Mouse (Mus musculus): ENCODE measurements at regions not wholly inside any gene's neighbourhood (a gene's known extent, or its start where the extent isn't known, plus 50 kb on each side); places are given as distances from the start of the nearest gene placed in this dataset.
A peak's percentile ranks its signal among the peaks of the same experiment; 100 is the strongest.

- Histone ChIP-seq H3K9ac (ENCODE audit: low read length) (no peak overlapping the region), H3K4me3 (ENCODE audit: low read depth, low read length) (no peak overlapping the region), H3K36me3 (ENCODE audit: control insufficient read depth, insufficient read depth, low read length) (no peaks in the 10 kb centered on the region), H3K4me1 (ENCODE audit: control insufficient read depth, insufficient read depth, low read length) (no peaks in the 10 kb centered on the region), H3K27ac (ENCODE audit: low read depth, low read length) (no peak overlapping the region), H3K27me3 (replicated peaks; ENCODE audit: control insufficient read depth, insufficient read depth, low read length) (no peaks in the 10 kb centered on the region), H3K9me3 (replicated peaks; ENCODE audit: control insufficient read depth, low read length) (no peaks in the 10 kb centered on the region), H3K4me2 (ENCODE audit: low read length) (no peak overlapping the region)
- DNase-seq (ENCODE audit: low spot score) (no peak), ATAC-seq (no peak)
Measured at GRCm38 (mm10) chr16:83131876-83132275, 303.7 kb downstream of the Gm21833 start.

GRCm38 (mm10) chr16:83173021-83173420, 344.8 kb downstream of the Gm21833 start:
- ATAC-seq, result no peak
- no peak overlapping the region for H3K27ac ChIP-seq (ENCODE audit: low read depth, low read length)
- H3K27me3 ChIP-seq (replicated peaks; ENCODE audit: control insufficient read depth, insufficient read depth, low read length), result no peaks in the 10 kb centered on the region
- WGBS, result 94% methylated on average over 1 of the region's 1 CpGs
- H3K4me2 ChIP-seq (ENCODE audit: low read length), result no peak overlapping the region
- H3K9me3 ChIP-seq (replicated peaks; ENCODE audit: control insufficient read depth, low read length), result no peaks in the 10 kb centered on the region
- H3K9ac ChIP-seq (ENCODE audit: low read length), result no peak overlapping the region
- DNase-seq (ENCODE audit: low spot score), result no peak
- no peak overlapping the region for H3K4me3 ChIP-seq (ENCODE audit: low read depth, low read length)
- H3K4me1 ChIP-seq (ENCODE audit: control insufficient read depth, insufficient read depth, low read length), result no peaks in the 10 kb centered on the region
- no peaks in the 10 kb centered on the region for H3K36me3 ChIP-seq (ENCODE audit: control insufficient read depth, insufficient read depth, low read length)

- Histone ChIP-seq H3K27me3 (replicated peaks; ENCODE audit: control insufficient read depth, insufficient read depth, low read length) (no peaks in the 10 kb centered on the region), H3K9me3 (replicated peaks; ENCODE audit: control insufficient read depth, low read length) (no peaks in the 10 kb centered on the region), H3K4me2 (ENCODE audit: low read length) (no peak overlapping the region), H3K4me1 (ENCODE audit: control insufficient read depth, insufficient read depth, low read length) (no peaks in the 10 kb centered on the region), H3K9ac (ENCODE audit: low read length) (no peak overlapping the region), H3K36me3 (ENCODE audit: control insufficient read depth, insufficient read depth, low read length) (no peaks in the 10 kb centered on the region), H3K4me3 (ENCODE audit: low read depth, low read length) (no peak overlapping the region), H3K27ac (ENCODE audit: low read depth, low read length) (no peak overlapping the region)
- no peak for DNase-seq (ENCODE audit: low spot score)
- ATAC-seq, result no peak
Measured at GRCm38 (mm10) chr16:83193441-83193953, 365.3 kb downstream of the Gm21833 start.

GRCm38 (mm10) chr16:83197812-83198211, 369.6 kb downstream of the Gm21833 start:
- H3K9me3 ChIP-seq (replicated peaks; ENCODE audit: control insufficient read depth, low read length), result no peaks in the 10 kb centered on the region
- H3K4me3 ChIP-seq (ENCODE audit: low read depth, low read length), result no peak overlapping the region
- H3K27ac ChIP-seq (ENCODE audit: low read depth, low read length), result no peak overlapping the region
- no peaks in the 10 kb centered on the region for H3K4me1 ChIP-seq (ENCODE audit: control insufficient read depth, insufficient read depth, low read length)
- H3K4me2 ChIP-seq (ENCODE audit: low read length), result no peak overlapping the region
- WGBS, result 66% methylated on average over 3 of the region's 3 CpGs
- H3K27me3 ChIP-seq (replicated peaks; ENCODE audit: control insufficient read depth, insufficient read depth, low read length), result no peaks in the 10 kb centered on the region
- no peaks in the 10 kb centered on the region for H3K36me3 ChIP-seq (ENCODE audit: control insufficient read depth, insufficient read depth, low read length)
- DNase-seq (ENCODE audit: low spot score), result peak; percentile 49
- ATAC-seq, result peak; percentile 48; the same call in 1 of the 2 replicates
- H3K9ac ChIP-seq (ENCODE audit: low read length), result no peak overlapping the region

All from forebrain, embryonic 14.5 days (tissue).